Mouse (Mus musculus): ENCODE results near the gene Gm6871.
"Not testable (repeated sequence)": the region's sequence is repeated elsewhere in the genome, so short reads cannot be mapped to it uniquely, and the experiment has no call there.

Gene Gm6871

DNA sequence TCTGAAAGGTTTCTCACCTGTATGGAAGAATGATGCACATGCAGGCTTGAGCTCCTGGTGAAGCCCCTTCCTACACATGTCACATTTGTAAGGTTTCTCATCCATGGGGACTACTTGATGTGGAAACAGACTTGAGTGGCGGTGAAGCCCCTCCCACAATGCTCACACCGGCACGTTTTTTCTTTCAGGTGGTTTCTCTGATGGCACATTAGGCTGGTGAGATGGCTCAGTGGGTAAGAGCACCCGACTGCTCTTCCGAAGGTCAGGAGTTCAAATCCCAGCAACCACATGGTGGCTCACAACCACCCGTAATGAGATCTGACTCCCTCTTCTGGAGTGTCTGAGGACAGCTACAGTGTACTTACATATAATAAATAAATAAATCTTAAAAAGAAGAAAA is at the start of gene Gm6871:
Gene Gm6871, minus strand, starts transcription at position 101 of the 400 bp plus-strand sequence.
- not testable (repeated sequence) for DNase-seq

GRCm38 (mm10) chr7:41616241-41616640 is 42.8 kb upstream of the Gm6871 start:
- not testable (repeated sequence) for DNase-seq

GRCm38 (mm10) chr7:41611654-41612053 is 38.2 kb upstream of the Gm6871 start:
- no peak for DNase-seq

DNA sequence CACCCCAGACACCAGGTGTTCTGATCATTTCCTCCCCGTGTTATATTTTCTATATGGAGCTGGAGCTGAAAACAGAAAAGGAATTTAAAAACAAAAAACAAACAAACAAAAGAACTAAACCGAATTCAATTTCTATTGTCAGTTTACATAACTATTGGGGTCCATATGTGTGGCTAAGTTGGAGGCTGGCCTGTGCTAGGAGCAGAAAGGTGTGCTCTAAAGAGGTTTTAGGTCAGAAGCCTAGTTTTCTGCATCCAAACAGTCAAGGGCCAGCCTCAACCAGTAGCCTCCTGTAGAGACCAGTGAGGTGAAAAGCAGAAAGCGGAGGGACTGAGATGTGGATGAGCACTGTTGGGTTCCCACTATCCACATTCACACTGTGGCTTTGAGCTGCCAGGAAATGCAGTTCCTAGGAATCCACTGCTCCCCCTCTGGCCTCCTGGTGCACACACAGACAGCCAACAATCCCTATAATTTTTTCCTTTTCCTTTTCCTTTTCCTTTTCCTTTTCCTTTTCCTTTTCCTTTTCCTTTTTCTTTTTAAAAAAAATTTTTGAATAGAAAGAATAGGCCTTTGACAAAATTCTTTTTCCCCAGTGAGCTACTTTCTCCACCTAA is 26.6 kb upstream of the Gm6871 start:
- no peak for DNase-seq

GRCm38 (mm10) chr7:41599034-41599813 is 25.8 kb upstream of the Gm6871 start, which contains the start of gene 2610021A01Rik:
Gene 2610021A01Rik (plus strand): TSS chr7:41599230.
- peak; percentile 97 for DNase-seq

DNA sequence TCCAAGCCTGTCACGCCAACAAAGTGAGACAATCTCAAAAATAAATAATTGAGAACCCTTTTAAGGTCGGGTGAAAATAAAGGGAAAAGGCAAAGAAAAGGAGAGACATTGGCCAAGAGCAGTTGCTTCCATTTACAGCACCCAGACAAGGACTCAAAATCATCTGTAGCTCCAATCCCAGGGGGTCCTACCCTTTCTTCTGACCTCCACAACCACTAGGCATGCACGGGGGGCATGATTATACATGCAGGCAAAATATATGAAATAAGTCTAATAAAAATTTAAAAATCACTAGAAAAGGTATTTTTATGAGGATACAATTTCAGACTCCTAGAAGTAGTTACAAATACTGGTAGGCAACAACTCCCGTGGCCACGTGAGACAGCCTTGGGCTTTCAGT is 25.2 kb upstream of the Gm6871 start:
- no peak for DNase-seq

DNA sequence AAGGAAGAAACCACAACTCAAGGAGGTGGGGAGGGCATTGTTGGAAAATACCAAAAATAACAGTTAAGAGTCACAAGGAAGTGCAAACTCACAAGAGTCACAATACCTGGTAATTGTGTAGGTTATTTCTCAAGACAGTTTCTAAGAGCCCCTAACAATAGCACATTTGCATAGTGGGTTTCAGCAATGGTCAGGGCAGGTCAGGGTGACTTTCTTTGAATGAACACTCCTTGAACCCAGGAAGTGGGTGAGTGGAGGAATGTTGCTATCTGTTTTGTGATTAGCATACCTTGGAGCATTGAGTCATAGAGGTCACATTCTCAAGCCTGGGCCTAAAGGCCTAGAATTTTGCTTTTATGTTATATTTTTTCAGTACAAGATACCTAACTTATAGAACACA is 14.4 kb upstream of the Gm6871 start:
- not testable (repeated sequence) for DNase-seq

GRCm38 (mm10) chr7:41582028-41582427 is 8.6 kb upstream of the Gm6871 start:
- no peak for DNase-seq

GRCm38 (mm10) chr7:41577956-41578355 is 4.5 kb upstream of the Gm6871 start:
- DNase-seq: no peak

DNA sequence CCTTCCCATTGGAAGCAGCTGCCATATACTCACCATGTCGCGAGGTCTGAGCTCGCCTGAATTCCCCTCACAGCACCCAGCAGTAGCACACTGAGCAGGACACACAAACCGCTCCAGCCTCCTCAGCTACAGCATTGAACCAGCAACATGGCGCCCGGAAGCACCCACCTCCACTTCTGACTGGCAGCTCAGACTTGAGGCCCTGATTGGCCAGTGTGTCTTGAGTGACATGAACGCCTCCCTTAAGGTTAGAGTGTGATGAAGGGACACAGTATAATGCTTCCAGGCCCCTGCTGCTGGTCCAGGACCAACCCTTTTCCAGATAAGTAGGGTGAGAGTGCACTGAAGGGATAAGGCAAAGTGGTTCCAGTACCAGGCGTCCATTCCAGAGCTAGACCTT is 12.8 kb downstream of the Gm6871 start:
- DNase-seq: no peak

DNA sequence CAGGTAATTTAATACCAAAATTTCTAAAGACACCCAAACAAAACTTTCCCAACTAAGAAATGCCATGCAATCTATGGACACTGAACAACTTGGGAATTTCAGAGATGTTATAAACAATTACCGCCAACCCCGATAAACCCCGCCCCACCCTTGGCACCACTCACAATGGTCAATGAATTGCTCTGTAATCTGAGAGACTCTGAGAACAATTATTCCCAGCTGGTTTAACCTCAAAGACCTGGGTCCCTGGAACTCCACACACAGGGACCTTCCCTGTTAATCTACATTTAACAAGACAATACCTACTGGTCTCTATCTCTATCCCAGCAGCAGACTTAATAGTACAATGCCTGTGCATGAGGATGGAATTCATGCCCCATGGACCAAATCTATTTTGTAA is 60.8 kb downstream of the Gm6871 start:
- DNase-seq: no peak

DNA sequence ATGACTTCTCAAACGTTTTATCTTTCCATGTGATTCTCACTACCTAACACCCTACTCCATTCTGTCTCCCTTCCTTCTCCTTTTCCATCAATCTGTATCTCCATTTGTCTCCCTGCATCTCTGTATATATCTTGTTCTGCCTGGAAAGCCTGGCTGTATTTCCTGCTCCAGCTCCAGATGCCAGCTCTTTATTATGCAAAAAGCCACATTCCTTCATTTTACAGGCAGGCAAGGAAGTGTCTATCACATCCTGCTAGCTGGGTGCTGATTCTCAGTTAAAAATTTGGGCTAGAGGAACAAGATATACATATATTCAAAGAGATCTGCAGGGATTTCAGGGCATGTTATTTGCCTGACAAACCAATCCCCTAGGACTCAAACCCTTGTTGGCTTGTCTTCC is 61.3 kb downstream of the Gm6871 start:
- no peak for DNase-seq

DNA sequence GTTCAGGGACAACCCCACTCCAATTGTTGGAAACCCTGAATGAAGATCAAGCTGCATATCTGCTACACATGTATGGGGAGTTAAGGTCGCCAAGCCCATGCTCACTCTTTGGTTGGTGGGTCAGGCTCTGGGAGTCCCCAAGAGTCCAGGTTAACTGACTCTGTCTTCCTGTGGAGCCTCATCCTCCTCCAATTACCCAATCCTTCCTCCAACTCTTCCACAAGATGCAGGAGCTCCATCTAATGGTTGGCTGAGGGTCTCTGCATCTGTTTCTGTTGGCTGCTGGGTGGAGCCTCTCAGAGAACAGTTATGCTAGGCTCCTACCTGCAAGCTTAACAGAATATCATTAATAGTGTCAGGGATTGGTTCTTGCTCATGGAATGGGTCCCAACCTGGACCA is 71.1 kb downstream of the Gm6871 start:
- no peak for DNase-seq

DNA sequence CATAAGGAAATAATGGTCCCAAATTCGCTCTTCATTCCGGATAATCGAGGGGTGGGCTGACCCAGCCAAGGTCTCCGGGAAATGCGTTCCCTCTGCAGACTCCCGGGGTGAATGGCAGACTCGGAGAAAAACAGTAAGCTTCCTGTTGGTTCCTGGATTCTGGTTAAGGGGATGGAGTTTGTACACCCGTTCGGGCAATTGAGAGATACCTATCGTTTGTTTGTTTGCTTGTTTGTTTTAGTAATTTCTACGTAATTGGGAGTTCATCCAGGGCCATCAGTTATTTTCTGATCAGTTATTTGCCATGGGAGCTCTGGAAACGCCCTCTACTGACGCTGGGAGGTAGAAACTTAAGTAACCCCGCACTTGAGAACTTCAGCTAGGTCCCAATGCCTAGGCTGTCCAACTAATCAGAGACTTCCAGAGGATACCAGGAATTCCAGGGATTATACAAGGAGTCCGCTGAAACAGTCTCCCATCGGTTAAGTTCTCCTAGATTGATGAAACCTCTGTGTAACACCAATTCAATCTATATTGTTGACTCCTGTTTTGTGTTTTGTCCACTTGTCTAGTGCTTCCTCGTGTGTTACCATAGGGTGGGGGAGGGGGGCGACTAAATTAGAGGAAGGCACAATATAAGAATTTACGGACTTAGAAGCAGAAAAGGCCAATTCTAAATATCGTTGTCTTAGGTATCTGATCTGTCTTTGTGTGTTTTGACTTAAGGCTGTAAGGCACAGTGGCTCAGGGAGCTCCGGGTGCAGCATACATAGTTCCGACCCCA is 73.1 kb downstream of the Gm6871 start:
- peak; percentile 92 for DNase-seq

DNA sequence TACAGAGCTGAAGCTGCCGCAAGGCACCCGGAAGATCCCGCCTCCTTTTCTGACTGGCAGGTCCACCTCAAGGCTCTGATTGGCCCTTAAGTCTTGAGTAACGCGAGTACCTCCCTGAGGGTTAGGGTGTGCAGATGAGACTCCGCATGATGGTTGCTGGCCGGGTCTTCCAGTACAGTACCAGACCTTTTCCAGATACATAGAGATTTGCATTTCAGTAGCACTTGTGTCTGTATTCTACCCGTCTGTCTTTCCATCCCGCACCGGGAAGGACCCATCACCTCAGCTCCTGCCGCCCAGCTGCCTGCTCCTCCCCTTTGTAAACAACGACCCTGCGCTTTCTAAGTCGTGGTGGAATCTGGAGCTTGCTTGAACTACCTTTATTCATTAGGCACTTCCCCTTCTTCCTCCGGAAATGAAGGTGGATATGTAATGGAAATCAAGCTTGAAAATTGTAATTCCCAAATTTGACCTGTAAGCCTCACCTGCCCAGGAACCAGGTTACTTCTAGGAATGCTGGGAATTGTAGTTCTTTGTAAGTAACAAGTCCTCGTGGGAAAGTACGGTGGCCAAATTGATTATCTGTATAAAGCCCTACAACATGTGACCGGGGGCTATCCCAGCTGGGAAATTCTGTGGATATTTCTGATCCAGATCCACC is 73.9 kb downstream of the Gm6871 start, which contains the start of the genes Gm20449 and AW146154:
Gene Gm20449, minus strand, starts transcription at position 29 of the 661 bp plus-strand sequence.
Gene AW146154, minus strand, starts transcription at position 502 of the 661 bp plus-strand sequence.
- DNase-seq: peak; percentile 100

- DNase-seq: not testable (repeated sequence)
Measured at GRCm38 (mm10) chr7:41499018-41499388, 74.5 kb downstream of the Gm6871 start.

DNA sequence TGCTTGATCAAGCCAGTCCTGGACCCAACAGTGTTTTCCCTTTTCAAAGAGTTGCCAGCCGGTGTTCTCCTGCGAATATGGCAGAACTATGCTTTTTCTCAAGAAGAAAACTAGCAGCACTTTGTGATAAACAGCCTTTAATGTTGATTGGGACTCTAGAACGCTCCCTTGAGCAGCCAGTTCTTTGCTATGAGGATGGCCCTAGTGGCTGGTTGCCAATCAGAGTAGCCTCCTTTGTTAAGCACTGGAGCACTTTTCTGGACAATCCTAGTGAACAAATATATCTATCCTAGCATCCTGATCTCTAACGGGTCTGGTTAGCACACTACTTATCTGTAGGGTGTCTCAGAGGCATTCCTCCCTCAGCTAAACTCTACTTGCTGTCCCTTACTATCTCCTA is 75.0 kb downstream of the Gm6871 start:
- not testable (repeated sequence) for DNase-seq

- DNase-seq: no peak
Measured at GRCm38 (mm10) chr7:41497871-41498270, 75.6 kb downstream of the Gm6871 start.

Data from lung, postnatal 36 days (tissue).